Mouse (Mus musculus) kidney, embryonic 14.5 days (tissue): ENCODE results near the gene Mfng. TPM values are rescaled to one million over a fixed set of nuclear protein-coding genes. Genes with fewer than 3 reads are reported as not detected.

Experiments
- ATAC-seq: fragments of 200-750 bp; cut with Nextera tagmentation; 2 replicates; pipeline ENCODE4 v1.8.0; 2017; ENCODE audit warnings: moderate number of reproducible peaks, mild to moderate bottlenecking, moderate TSS enrichment, moderate library complexity; ENCODE audit not compliant: low FRiP score, low TSS enrichment
- H3K27ac ChIP-seq: fragments of 300-500 bp; sonication (generic); 2 replicates; pipeline ENCODE4 v1.5.1; 2014; ENCODE audit warnings: low read depth, mild to moderate bottlenecking, low read length, moderate library complexity, mixed read lengths
- H3K27me3 ChIP-seq: fragments of 300-500 bp; sonication (generic); 2 replicates; pipeline ENCODE4 v1.6.1; 2014; ENCODE audit warnings: mild to moderate bottlenecking, low read length; ENCODE audit not compliant: control insufficient read depth, insufficient read depth
- H3K36me3 ChIP-seq: fragments of 300-500 bp; sonication (generic); 2 replicates; pipeline ENCODE4 v1.6.1; 2014; ENCODE audit warnings: low read length, mixed read lengths; ENCODE audit not compliant: control insufficient read depth, insufficient read depth
- H3K4me1 ChIP-seq: fragments of 300-500 bp; sonication (generic); 2 replicates; pipeline ENCODE4 v1.6.1; 2014; ENCODE audit warnings: low read length, mixed read lengths; ENCODE audit not compliant: control insufficient read depth, insufficient read depth
- H3K4me2 ChIP-seq: fragments of 300-500 bp; sonication (generic); replicated peaks from 2 replicates; pipeline ENCODE4 v1.6.1; 2014; ENCODE audit warnings: low read depth, mild to moderate bottlenecking, low read length
- H3K4me3 ChIP-seq: fragments of 300-500 bp; sonication (generic); 2 replicates; pipeline ENCODE4 v1.5.1; 2014; ENCODE audit warnings: mild to moderate bottlenecking, low read length
- H3K9ac ChIP-seq: fragments of 300-500 bp; sonication (generic); 2 replicates; pipeline ENCODE4 v1.6.1; 2014; ENCODE audit warnings: low read depth, mild to moderate bottlenecking, low read length, moderate library complexity
- H3K9me3 ChIP-seq: fragments of 300-500 bp; sonication (generic); 2 replicates; pipeline ENCODE4 v1.6.1; 2016; ENCODE audit warnings: low read length; ENCODE audit not compliant: control insufficient read depth
- whole genome bisulfite sequencing: fragments of 180-500 bp; shearing (Covaris S2); extraction: QIAGEN DNeasy Blood & Tissue Kit; methylation state at CpG from one replicate; pipeline ENCODE4 v1.1.7; 2014; 5-methylcytosine and 5-hydroxymethylcytosine counted together
- polyA plus RNA-seq: library from polyadenylated mRNA; unstranded; fragments of >200 nt; fragmentation: Nextera tagmentation; extraction: Ambion mirVana; gene quantifications from 2 replicates; pipeline ENCODE4 v1.2.1, GENCODE M21; 2014

The Mfng gene
- polyA plus RNA-seq, 1 experiment from 2014 or later = 15.4 TPM

DNA sequence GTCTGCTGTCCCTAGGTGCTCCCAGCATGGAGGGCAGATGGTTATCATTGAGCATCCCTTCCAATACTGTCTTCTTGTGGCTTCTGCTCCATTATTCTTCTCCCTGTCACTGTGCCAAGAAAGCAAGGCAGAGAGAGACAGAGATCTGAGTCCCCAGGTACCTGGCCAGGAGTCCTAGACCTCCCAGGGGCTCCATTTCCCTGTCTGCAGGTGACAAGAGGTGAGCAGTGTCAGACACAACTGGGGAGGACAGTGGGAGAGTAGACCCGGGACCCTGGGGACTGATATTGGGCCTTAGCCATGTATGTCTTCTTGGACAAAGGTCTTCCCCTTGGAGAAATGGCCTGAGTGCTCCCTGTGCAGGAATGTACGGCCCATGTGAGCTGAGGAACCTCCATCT lies 32.1 kb upstream of the Mfng start:
- H3K27me3 ChIP-seq = peaks cover 29% of the 10 kb centered on the region

DNA sequence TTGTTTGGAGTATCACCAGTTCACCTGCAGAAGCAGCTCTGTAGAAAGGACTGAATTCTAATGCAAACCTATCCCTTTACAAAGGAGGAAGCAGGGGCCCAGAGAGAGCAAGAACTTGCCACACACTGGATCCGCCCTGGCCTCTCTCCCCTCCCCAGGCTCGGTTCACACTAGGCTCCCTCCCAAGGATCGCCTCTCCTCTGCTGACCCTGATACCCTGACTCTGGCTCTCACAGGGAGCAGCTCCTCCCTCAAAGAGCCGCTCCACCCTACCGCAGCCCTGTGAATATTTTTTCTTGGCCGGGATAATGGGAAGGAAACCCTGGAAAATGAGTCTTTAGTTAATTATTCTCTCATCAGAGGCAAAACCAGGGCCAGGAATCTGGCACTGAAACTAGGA lies 31.1 kb upstream of the Mfng start:
- H3K9me3 ChIP-seq = no peaks in the 10 kb centered on the region
- H3K9ac ChIP-seq = peak overlapping the region; percentile 23; the same call in 1 of the 2 replicates
- no peak for ATAC-seq
- H3K4me3 ChIP-seq = no peak overlapping the region
- peaks cover 29% of the 10 kb centered on the region for H3K27me3 ChIP-seq
- H3K4me1 ChIP-seq = peaks cover 55% of the 10 kb centered on the region
- no peaks in the 10 kb centered on the region for H3K36me3 ChIP-seq
- no peak overlapping the region for H3K4me2 ChIP-seq
- 3% methylated on average over 6 of the region's 6 CpGs for WGBS
- H3K27ac ChIP-seq = peak overlapping the region; percentile 77; the same call in 1 of the 2 replicates

More for the DNA sequence above, 32.1 kb upstream of the Mfng start:
- WGBS = 79% methylated on average over 2 of the region's 2 CpGs
- Histone ChIP-seq H3K4me2 (no peak overlapping the region), H3K9me3 (no peaks in the 10 kb centered on the region), H3K27ac (no peak overlapping the region), H3K4me3 (no peak overlapping the region), H3K9ac (no peak overlapping the region), H3K4me1 (peaks cover 55% of the 10 kb centered on the region), H3K36me3 (no peaks in the 10 kb centered on the region)
- no peak for ATAC-seq

GRCm38 (mm10) chr15:78803499-78803900 lies 30.2 kb upstream of the Mfng start:
- H3K36me3 ChIP-seq = no peaks in the 10 kb centered on the region
- H3K27me3 ChIP-seq = peaks cover 32% of the 10 kb centered on the region
- peak overlapping the region; percentile 77; the same call in 1 of the 2 replicates for H3K27ac ChIP-seq
- H3K9ac ChIP-seq = no peak overlapping the region
- H3K4me3 ChIP-seq = no peak overlapping the region; the same call in 1 of the 2 replicates
- no peaks in the 10 kb centered on the region for H3K9me3 ChIP-seq
- peak; percentile 3; the same call in 1 of the 2 replicates for ATAC-seq
- H3K4me1 ChIP-seq = peaks cover 55% of the 10 kb centered on the region
- H3K4me2 ChIP-seq = no peak overlapping the region
- 3% methylated on average over 8 of the region's 8 CpGs for WGBS

- Histone ChIP-seq H3K4me1 (peaks cover 54% of the 10 kb centered on the region), H3K27ac (peak within 1 kb of the TSS; percentile 82)
These were observed 29.6 kb upstream of the Mfng start, which contains the start of gene Card10 for GRCm38 (mm10) chr15:78802776-78803391. Gene Card10, minus strand, starts transcription at chr15:78803042.

GRCm38 (mm10) chr15:78801971-78802741 lies 28.9 kb upstream of the Mfng start:
- H3K27ac ChIP-seq = peak overlapping the region; percentile 82
- H3K27me3 ChIP-seq = peaks cover 39% of the 10 kb centered on the region
- peak overlapping the region; percentile 59 for H3K4me3 ChIP-seq
- H3K9ac ChIP-seq = peak overlapping the region; percentile 67
- ATAC-seq = peak; percentile 29; the same call in 1 of the 2 replicates
- H3K36me3 ChIP-seq = no peaks in the 10 kb centered on the region
- WGBS = 4% methylated on average over 66 of the region's 67 CpGs
- peaks cover 48% of the 10 kb centered on the region for H3K4me1 ChIP-seq
- H3K4me2 ChIP-seq = peak overlapping the region; percentile 78
- no peaks in the 10 kb centered on the region for H3K9me3 ChIP-seq

More at GRCm38 (mm10) chr15:78802776-78803391, 29.6 kb upstream of the Mfng start, which contains the start of gene Card10:
- H3K9ac ChIP-seq = peak within 1 kb of the TSS; percentile 67
- peak within 1 kb of the TSS; percentile 59 for H3K4me3 ChIP-seq
- H3K36me3 ChIP-seq = no peaks in the 10 kb centered on the region
- ATAC-seq = peak; percentile 52
- H3K27me3 ChIP-seq = peaks cover 38% of the 10 kb centered on the region
- H3K9me3 ChIP-seq = no peaks in the 10 kb centered on the region
- 1% methylated on average over 46 of the region's 70 CpGs for WGBS
- peak within 1 kb of the TSS; percentile 78 for H3K4me2 ChIP-seq

DNA sequence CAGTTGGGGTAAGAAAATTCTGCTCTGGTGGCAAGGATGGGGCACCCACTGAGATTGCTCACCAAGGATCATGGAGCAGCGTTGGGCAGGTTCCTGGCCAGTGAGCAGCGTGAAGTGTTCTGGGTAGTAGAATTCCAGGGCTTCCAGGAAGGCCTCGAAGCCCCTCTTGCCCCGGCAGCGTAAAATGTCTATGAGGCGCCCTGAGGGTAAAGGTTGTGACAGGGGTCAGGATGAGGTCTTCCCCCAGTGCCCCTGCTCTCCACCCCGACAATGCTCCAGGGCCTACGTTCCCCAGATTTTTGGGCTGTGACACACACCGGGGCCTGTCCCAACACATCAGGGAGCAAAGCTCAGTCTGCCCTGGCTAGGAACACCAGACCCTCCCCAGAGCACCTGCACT lies 28.3 kb upstream of the Mfng start:
- Histone ChIP-seq H3K4me1 (peaks cover 48% of the 10 kb centered on the region), H3K36me3 (no peaks in the 10 kb centered on the region), H3K4me3 (peak overlapping the region; percentile 59), H3K4me2 (peak overlapping the region; percentile 78), H3K27ac (no peak overlapping the region), H3K27me3 (peaks cover 37% of the 10 kb centered on the region), H3K9ac (peak overlapping the region; percentile 67; the same call in 1 of the 2 replicates), H3K9me3 (no peaks in the 10 kb centered on the region)
- ATAC-seq = no peak
- 51% methylated on average over 9 of the region's 9 CpGs for WGBS

DNA sequence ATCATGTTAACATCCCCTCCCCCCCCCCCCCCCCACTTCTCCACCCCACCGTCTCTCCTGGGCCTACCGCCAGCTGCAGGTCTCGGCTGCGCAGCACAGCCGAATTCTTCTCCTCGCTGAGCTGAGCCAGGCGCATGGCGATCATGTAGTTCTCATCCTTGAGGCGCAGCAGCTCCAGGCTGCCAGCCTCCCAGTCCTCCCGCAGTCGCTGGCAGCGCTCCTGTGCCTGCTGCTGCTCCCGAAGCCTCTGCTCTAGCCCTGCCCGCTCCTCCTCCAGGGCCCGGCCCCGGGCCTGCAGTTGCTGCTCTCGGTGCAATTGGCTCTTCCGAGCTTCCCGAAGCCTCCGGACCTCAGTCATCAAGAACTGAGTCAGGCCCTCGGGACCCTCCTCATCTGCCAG lies 25.8 kb upstream of the Mfng start:
- H3K4me2 ChIP-seq = no peak overlapping the region
- ATAC-seq = no peak
- 43% methylated on average over 21 of the region's 21 CpGs for whole genome bisulfite sequencing
- H3K9me3 ChIP-seq = no peaks in the 10 kb centered on the region
- no peaks in the 10 kb centered on the region for H3K36me3 ChIP-seq
- no peak overlapping the region for H3K9ac ChIP-seq
- no peak overlapping the region for H3K4me3 ChIP-seq
- peaks cover 41% of the 10 kb centered on the region for H3K4me1 ChIP-seq
- H3K27me3 ChIP-seq = peaks cover 41% of the 10 kb centered on the region
- no peak overlapping the region for H3K27ac ChIP-seq

- Histone ChIP-seq H3K9ac (no peak overlapping the region), H3K4me1 (peaks cover 23% of the 10 kb centered on the region), H3K27ac (no peak overlapping the region), H3K4me2 (no peak overlapping the region), H3K27me3 (peaks cover 30% of the 10 kb centered on the region), H3K4me3 (no peak overlapping the region), H3K36me3 (no peaks in the 10 kb centered on the region), H3K9me3 (no peaks in the 10 kb centered on the region)
- WGBS = 27% methylated on average over 8 of the region's 8 CpGs
- ATAC-seq = no peak; the same call in 1 of the 2 replicates
These were observed 23.7 kb upstream of the Mfng start for GRCm38 (mm10) chr15:78797060-78797329.
